25 mouse cellular contexts compared by ENCODE assay signal in genomic region chr13:111659430-111659829, GRCm38 (mm10).
"Had no signal": no experiment of that assay in that cellular context is flagged by ENCODE, and none has a peak within 500 bp of the region (broad histone marks: within the 10 kb centered on the region; RNA-seq: fewer than 3 reads in every experiment).

No protein-coding gene starts in this region.

- H3K4me2 ChIP-seq: intestine, embryonic 15.5 days; liver, embryonic 11.5 days; liver, embryonic 15.5 days; lung, embryonic 15.5 days; midbrain, embryonic 11.5 days; midbrain, embryonic 15.5 days; neural tube, embryonic 12.5 days; neural tube, embryonic 15.5 days had no signal

- H3K36me3 ChIP-seq: intestine, embryonic 15.5 days; kidney, embryonic 15.5 days; limb, embryonic 12.5 days; liver, embryonic 15.5 days; lung, embryonic 15.5 days; midbrain, embryonic 15.5 days; neural tube, embryonic 12.5 days; neural tube, embryonic 15.5 days had no signal

- H3K9ac ChIP-seq: intestine, embryonic 15.5 days; kidney, embryonic 15.5 days; limb, embryonic 12.5 days; liver, embryonic 15.5 days; lung, embryonic 15.5 days; midbrain, embryonic 15.5 days; neural tube, embryonic 12.5 days; neural tube, embryonic 15.5 days had no signal

- H3K27me3 ChIP-seq: intestine, embryonic 15.5 days; kidney, embryonic 15.5 days; limb, embryonic 12.5 days; midbrain, embryonic 15.5 days; neural tube, embryonic 12.5 days; neural tube, embryonic 15.5 days had no signal

- H3K27ac ChIP-seq: intestine, embryonic 15.5 days; left cerebral cortex, adult 2 months; lung, embryonic 15.5 days; midbrain, embryonic 15.5 days; neural tube, embryonic 12.5 days; neural tube, embryonic 15.5 days; stomach, postnatal 0 days had no signal

- H3K9me3 ChIP-seq: intestine, embryonic 15.5 days; kidney, embryonic 15.5 days; limb, embryonic 12.5 days; liver, embryonic 15.5 days; lung, embryonic 15.5 days; midbrain, embryonic 15.5 days; neural tube, embryonic 12.5 days; neural tube, embryonic 15.5 days had no signal

- H3K4me3 ChIP-seq: intestine, embryonic 15.5 days; kidney, embryonic 15.5 days; left cerebral cortex, adult 2 months; limb, embryonic 12.5 days; liver, embryonic 15.5 days; lung, embryonic 15.5 days; midbrain, embryonic 15.5 days; neural tube, embryonic 12.5 days; neural tube, embryonic 15.5 days had no signal

- DNase-seq: kidney, adult 11 months; kidney, adult 8-10 months; kidney, postnatal 36 days; layer of hippocampus, postnatal 36 days; lung, adult 18-20 months; lung, postnatal 14 days; lung, postnatal 4 days; right cerebral cortex, adult 18-20 months; right cerebral cortex, postnatal 14 days; right cerebral cortex, postnatal 4 days; thymus, adult 2 months; thymus, postnatal 14 days; thymus, postnatal 4 days had no signal

- ATAC-seq: intestine, embryonic 15.5 days; midbrain, embryonic 15.5 days had no signal

- H3K4me1 ChIP-seq: lung, embryonic 15.5 days; midbrain, embryonic 15.5 days had no signal
